Mouse (Mus musculus): Measurements from ENCODE around the gene Alkbh2.

DNA sequence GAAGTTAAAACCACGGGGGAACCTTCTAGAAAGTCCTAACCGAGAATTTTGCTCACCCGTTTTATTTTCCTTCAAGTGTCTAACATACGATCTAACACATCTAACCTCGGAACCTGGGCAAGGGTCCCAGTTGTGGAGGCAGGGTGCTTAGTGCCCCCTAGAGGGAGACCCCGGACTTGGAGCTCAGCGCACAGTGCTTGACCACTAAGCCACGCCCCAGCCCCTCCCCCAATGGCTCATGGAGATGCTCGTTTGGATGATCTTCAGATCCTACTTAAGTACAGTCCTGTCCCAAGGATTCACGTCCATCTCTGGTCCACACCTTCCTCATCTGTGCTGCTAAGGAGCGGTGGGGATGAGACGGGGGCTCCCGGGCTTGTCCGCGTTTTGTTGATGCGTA lies 46.6 kb upstream of the Alkbh2 start:
- TF ChIP-seq GATA1 (IDR thresholded peaks at IDR 0.05; ENCODE audit: low read length) (no peak), TAL1 (IDR thresholded peaks at IDR 0.05; ENCODE audit: low read length) (no peak)
